Mouse (Mus musculus) 3134 (cell line): ENCODE results near the gene Nup50.

Source experiments
- DNase-seq: peaks from one replicate; pipeline ENCODE4 v3.0.0-alpha.2; 2011; ENCODE audit warnings: low spot score; ENCODE audit not compliant: insufficient read length; ENCODE audit errors: extremely low read depth

The Nup50 gene

GRCm38 (mm10) chr15:84950053-84950452, 26.8 kb downstream of the Nup50 start:
- DNase-seq: no peak

GRCm38 (mm10) chr15:84953259-84953658, 30.0 kb downstream of the Nup50 start:
- no peak for DNase-seq

GRCm38 (mm10) chr15:84957851-84958250, 34.6 kb downstream of the Nup50 start:
- no peak for DNase-seq

- DNase-seq: no peak
Observed at GRCm38 (mm10) chr15:84958331-84958730, 35.1 kb downstream of the Nup50 start.

GRCm38 (mm10) chr15:84959891-84960290, 36.7 kb downstream of the Nup50 start:
- DNase-seq: no peak

- DNase-seq: no peak
Observed at GRCm38 (mm10) chr15:84960692-84961091, 37.5 kb downstream of the Nup50 start.

GRCm38 (mm10) chr15:84962518-84962917, 39.3 kb downstream of the Nup50 start:
- DNase-seq: no peak

- DNase-seq: no peak
Observed at GRCm38 (mm10) chr15:84964771-84965170, 41.6 kb downstream of the Nup50 start.

- no peak for DNase-seq
Observed at GRCm38 (mm10) chr15:84965575-84966360, 42.6 kb downstream of the Nup50 start.

- no peak for DNase-seq
Observed at GRCm38 (mm10) chr15:84968534-84968933, 45.3 kb downstream of the Nup50 start.

- no peak for DNase-seq
Observed at GRCm38 (mm10) chr15:84972860-84973543, 49.8 kb downstream of the Nup50 start.

- no peak for DNase-seq
Observed at GRCm38 (mm10) chr15:84973544-84973871, 50.3 kb downstream of the Nup50 start.

- DNase-seq: peak; percentile 84
Observed at GRCm38 (mm10) chr15:84975729-84976128, 52.5 kb downstream of the Nup50 start.

- DNase-seq: peak; percentile 70
Observed at GRCm38 (mm10) chr15:84981609-84982313, 58.5 kb downstream of the Nup50 start.

- no peak for DNase-seq
Observed at GRCm38 (mm10) chr15:84982888-84983287, 59.7 kb downstream of the Nup50 start.

- peak; percentile 36 for DNase-seq
Observed at GRCm38 (mm10) chr15:84983721-84984120, 60.5 kb downstream of the Nup50 start.

- no peak for DNase-seq
Observed at GRCm38 (mm10) chr15:84985516-84986160, 62.4 kb downstream of the Nup50 start.

- no peak for DNase-seq
Observed at GRCm38 (mm10) chr15:84986171-84987019, 63.2 kb downstream of the Nup50 start.

- peak; percentile 70 for DNase-seq
Observed at GRCm38 (mm10) chr15:84987020-84987815, 64.0 kb downstream of the Nup50 start.
